Mouse (Mus musculus): Measurements from ENCODE around the gene Dgkg. TPM values are rescaled to one million over a fixed set of nuclear protein-coding genes. Genes with fewer than 3 reads are reported as not detected.
A peak's percentile ranks its signal among the peaks of the same experiment; 100 is the strongest.

The Dgkg gene
- polyA plus RNA-seq, 1 experiment from 2014 or later: 4.5 TPM

DNA sequence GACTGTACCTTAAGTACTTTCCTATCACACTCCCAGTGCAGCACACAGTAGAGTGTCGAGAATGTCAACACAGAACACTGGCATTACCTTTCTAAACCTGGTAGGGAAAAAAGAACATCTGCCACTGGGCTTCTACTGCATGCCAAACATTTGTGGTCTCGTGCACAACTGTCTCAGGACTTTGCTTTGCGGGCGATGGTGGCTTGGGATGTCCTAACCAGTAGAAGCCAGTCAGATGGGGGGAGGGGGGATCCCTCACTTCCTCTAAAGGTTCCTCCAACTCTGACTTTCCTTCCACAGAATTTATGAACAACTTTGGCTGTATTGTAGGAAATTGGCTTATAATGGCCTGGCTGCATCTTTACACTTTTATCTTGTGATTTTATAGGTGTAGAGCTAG is 7.0 kb upstream of the Dgkg start:
- H3K27ac ChIP-seq (replicated peaks): no peak overlapping the region
- H3K27me3 ChIP-seq: 0 out of 2 replicates have a peak, but pooled peaks cover 2% of the 10 kb centered on the region
- H3K4me3 ChIP-seq: no peak overlapping the region
- H3K36me3 ChIP-seq: no peaks in the 10 kb centered on the region
- no peak for ATAC-seq (ENCODE audit: low FRiP score, low read depth)
- no peaks in the 10 kb centered on the region for H3K4me1 ChIP-seq (replicated peaks)
- no peak overlapping the region for H3K4me2 ChIP-seq
- 91% methylated on average over 4 of the region's 4 CpGs for WGBS
- H3K9me3 ChIP-seq: no peaks in the 10 kb centered on the region
- no peak overlapping the region for H3K9ac ChIP-seq

DNA sequence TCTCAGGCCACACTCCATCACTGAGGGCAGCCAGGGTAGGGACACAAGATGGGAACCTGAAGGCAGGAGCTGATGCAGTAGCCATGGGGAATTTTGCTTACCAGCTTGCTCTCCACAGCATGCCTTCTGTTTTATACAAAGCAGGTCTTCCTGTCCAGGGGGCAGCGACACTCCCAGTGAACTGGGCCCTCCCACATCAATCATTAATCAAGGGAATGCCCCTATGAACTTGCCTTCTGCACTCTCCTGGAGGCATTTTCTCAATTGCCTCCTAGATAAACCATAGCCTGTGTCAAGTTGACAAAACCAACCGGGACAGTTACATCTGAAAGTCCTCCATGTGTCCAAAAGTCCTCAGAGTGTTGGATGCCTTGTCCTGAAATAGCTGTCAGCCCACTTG is 6.1 kb upstream of the Dgkg start:
- no peak overlapping the region for H3K27ac ChIP-seq (replicated peaks)
- no peaks in the 10 kb centered on the region for H3K4me1 ChIP-seq (replicated peaks)
- peaks cover 10% of the 10 kb centered on the region; the same call in 1 of the 2 replicates for H3K27me3 ChIP-seq
- H3K9ac ChIP-seq: no peak overlapping the region
- no peaks in the 10 kb centered on the region for H3K36me3 ChIP-seq
- H3K4me3 ChIP-seq: no peak overlapping the region
- no peaks in the 10 kb centered on the region for H3K9me3 ChIP-seq
- H3K4me2 ChIP-seq: no peak overlapping the region
- no peak for ATAC-seq (ENCODE audit: low FRiP score, low read depth)
- 29% methylated on average over 2 of the region's 2 CpGs for WGBS

DNA sequence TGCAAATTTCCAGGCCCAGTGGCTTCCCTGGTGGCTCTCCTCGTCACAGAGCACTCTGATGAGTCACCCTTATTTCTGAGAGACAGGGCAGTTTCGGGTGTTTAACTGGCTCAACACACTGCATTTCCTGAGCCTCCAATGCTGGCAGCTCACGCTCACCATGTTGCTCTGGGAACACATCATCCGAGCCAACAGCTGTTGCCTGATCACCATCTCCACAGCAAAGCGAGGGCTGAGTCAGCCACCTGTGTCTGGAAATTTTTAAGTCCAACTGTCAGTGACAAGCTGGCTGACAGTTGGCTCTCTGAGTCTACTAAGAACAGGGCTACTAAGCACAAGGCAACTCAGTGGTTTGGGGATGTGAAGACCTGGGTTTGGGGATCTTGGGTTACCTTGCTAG is 4.1 kb upstream of the Dgkg start:
- no peak overlapping the region for H3K4me2 ChIP-seq
- H3K4me3 ChIP-seq: no peak overlapping the region
- no peak for ATAC-seq (ENCODE audit: low FRiP score, low read depth)
- 68% methylated on average over 5 of the region's 5 CpGs for WGBS
- no peaks in the 10 kb centered on the region for H3K36me3 ChIP-seq
- H3K9me3 ChIP-seq: no peaks in the 10 kb centered on the region
- peaks cover 18% of the 10 kb centered on the region for H3K4me1 ChIP-seq (replicated peaks)
- H3K27me3 ChIP-seq: peaks cover 27% of the 10 kb centered on the region
- H3K27ac ChIP-seq (replicated peaks): no peak overlapping the region
- H3K9ac ChIP-seq: no peak overlapping the region

DNA sequence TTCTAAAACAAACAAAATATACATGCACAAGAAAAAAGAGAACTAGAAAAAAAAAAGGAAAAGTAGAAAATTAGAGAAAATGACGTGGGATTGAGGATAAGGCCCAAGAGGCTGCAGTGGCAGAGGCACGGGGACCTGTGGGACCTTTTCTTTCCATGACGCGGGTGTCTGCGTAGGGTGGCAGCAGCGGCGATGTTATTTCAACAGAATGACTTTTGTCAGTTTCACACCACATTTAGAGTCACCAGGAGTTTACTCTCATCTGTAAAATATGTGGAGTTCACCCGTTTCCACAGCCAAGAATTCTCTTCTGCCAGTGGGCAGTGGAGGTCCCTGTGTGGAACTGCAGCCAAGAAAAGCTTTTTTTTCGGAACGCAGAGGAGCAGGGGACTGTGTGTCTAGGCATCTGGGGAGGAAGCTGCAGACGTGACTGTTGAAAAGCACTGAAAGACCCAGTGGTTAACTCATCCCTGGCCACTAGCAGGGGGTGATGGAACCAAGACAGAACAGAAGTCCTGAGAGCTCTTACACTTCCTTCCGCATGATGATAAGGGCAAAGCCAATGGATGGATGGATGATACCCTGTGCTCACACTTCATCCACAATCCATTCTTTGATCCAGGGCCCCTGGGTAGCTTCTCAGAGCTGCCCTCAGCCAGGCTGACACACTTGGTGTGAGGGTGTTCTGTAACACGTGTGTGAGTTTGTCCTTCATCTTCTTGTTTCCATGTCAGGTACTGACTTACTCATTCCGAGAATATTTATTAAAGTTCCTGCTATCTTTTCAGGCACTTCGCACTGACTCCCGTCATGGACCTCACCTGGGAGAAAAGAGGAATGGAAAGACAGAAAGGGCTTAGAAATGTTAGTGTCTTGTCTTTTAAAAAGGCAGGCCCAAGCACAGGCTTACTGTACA is 1.1 kb upstream of the Dgkg start:
- H3K27me3 ChIP-seq: peaks cover 38% of the 10 kb centered on the region
- H3K4me2 ChIP-seq: no peak overlapping the region; the same call in 1 of the 2 replicates
- ATAC-seq (ENCODE audit: low FRiP score, low read depth): no peak

DNA sequence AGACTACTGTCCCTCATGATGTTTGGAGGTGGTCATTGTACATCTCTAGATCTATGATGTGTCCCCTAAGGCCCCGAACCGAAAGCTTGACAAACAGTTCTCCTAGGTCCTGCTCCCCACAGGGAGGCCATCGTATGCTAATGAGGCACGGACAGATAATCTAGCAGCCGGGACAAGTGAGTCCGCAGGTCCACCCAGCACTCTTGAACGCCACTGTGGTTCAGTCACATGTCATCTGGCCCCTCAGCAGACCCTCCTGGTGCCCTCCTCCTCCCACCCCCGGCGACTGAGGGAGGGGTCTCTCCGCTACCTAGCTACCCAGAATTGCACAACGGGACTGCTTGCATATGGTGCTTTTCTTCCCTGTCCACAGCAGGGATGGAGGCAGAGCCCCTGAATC is 1.2 kb downstream of the Dgkg start:
- Histone ChIP-seq H3K36me3 (no peaks in the 10 kb centered on the region), H3K9me3 (no peaks in the 10 kb centered on the region), H3K4me1 (replicated peaks) (peaks cover 24% of the 10 kb centered on the region), H3K27ac (replicated peaks) (no peak overlapping the region), H3K27me3 (peaks cover 38% of the 10 kb centered on the region), H3K9ac (no peak overlapping the region), H3K4me3 (peak overlapping the region; percentile 56), H3K4me2 (peak overlapping the region; percentile 95)
- WGBS: 10% methylated on average over 11 of the region's 11 CpGs
- no peak for ATAC-seq (ENCODE audit: low FRiP score, low read depth)

More for the DNA sequence above, 1.1 kb upstream of the Dgkg start:
- H3K4me3 ChIP-seq: no peak overlapping the region
- no peak overlapping the region for H3K27ac ChIP-seq (replicated peaks)
- no peaks in the 10 kb centered on the region for H3K9me3 ChIP-seq
- H3K36me3 ChIP-seq: no peaks in the 10 kb centered on the region
- peaks cover 24% of the 10 kb centered on the region for H3K4me1 ChIP-seq (replicated peaks)
- H3K9ac ChIP-seq: no peak overlapping the region
- WGBS: 67% methylated on average over 16 of the region's 16 CpGs

DNA sequence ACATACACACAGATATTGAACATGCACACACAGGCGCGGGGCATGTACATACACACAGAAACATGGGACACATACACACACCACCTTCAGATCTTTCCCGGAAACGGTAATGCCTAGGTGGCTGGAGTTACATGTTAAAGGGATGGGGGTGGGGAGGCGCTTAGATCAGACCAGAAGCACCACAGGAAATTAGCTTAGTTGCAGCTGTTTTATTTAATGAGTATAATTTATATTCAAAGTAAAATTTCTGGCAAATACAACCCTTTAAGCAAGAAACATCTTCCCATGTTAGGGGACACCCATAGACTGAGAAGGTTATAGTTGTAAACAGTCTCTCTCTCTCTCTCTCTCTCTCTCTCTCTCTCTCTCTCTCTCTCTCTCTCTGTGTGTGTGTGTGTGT is 1.8 kb downstream of the Dgkg start:
- peaks cover 24% of the 10 kb centered on the region for H3K4me1 ChIP-seq (replicated peaks)
- no peaks in the 10 kb centered on the region for H3K36me3 ChIP-seq
- ATAC-seq (ENCODE audit: low FRiP score, low read depth): no peak
- H3K4me3 ChIP-seq: no peak overlapping the region
- H3K9ac ChIP-seq: no peak overlapping the region
- H3K9me3 ChIP-seq: no peaks in the 10 kb centered on the region
- H3K27me3 ChIP-seq: peaks cover 38% of the 10 kb centered on the region
- no peak overlapping the region for H3K4me2 ChIP-seq
- WGBS: 69% methylated on average over 5 of the region's 5 CpGs
- H3K27ac ChIP-seq (replicated peaks): no peak overlapping the region

DNA sequence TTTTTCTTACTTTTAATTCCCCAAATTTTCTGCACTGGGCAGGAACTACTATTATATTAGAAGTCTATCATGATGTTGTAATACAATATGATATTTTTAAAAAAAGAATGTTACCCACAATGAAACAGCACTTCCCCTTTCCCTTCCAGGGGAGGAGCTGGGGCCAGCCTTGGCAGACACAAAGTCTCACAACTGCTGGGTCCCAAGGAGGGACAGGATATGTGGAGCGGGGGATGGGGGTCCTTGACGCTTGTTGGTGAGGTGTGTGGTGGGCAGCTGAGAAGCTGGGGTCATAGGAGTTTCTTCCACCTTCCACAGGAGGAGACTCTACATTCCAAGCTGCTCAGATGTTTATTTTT is 2.6 kb downstream of the Dgkg start:
- H3K9me3 ChIP-seq: no peaks in the 10 kb centered on the region
- H3K4me2 ChIP-seq: no peak overlapping the region
- no peak overlapping the region for H3K4me3 ChIP-seq
- WGBS: 66% methylated on average over 2 of the region's 2 CpGs
- H3K27ac ChIP-seq (replicated peaks): no peak overlapping the region
- no peak for ATAC-seq (ENCODE audit: low FRiP score, low read depth)
- no peak overlapping the region for H3K9ac ChIP-seq
- peaks cover 24% of the 10 kb centered on the region for H3K4me1 ChIP-seq (replicated peaks)
- no peaks in the 10 kb centered on the region for H3K36me3 ChIP-seq
- H3K27me3 ChIP-seq: peaks cover 38% of the 10 kb centered on the region

DNA sequence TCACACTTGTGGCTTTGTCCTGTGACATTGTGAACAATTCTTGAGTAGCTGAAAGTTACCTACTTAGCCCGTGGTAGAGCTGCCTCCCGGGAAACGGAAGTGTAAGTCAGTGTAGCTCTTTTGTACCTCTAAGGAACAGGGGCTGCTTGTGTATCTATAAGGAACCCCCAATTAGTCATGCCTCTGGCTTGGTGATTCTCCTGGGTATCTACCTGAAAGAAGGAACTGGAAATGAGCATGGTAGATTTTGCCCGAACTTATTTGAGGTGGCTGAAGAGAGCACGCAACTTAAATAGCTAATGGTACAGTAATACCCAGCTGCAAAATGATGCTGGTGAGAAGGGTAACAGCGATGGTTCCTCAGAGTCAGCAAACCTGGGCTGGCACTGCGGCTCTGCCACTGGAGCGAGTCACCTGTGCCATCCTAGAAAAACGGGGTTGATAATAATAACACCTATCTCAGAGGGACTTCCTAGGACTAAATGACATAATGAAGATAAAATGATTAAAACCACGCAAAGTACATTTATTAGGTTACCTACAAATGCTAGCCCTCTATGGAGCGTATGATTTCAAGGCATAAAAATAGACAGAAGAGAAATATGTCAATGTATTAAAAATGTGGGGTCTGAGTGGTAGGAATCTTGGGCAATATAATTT is 3.1 kb downstream of the Dgkg start:
- H3K36me3 ChIP-seq: no peaks in the 10 kb centered on the region
- H3K4me2 ChIP-seq: no peak overlapping the region
- no peak overlapping the region for H3K4me3 ChIP-seq
- H3K27me3 ChIP-seq: peaks cover 35% of the 10 kb centered on the region
- ATAC-seq (ENCODE audit: low FRiP score, low read depth): no peak
- peaks cover 24% of the 10 kb centered on the region for H3K4me1 ChIP-seq (replicated peaks)
- 89% methylated on average over 11 of the region's 11 CpGs for WGBS
- no peak overlapping the region for H3K9ac ChIP-seq
- H3K27ac ChIP-seq (replicated peaks): no peak overlapping the region
- no peaks in the 10 kb centered on the region for H3K9me3 ChIP-seq

DNA sequence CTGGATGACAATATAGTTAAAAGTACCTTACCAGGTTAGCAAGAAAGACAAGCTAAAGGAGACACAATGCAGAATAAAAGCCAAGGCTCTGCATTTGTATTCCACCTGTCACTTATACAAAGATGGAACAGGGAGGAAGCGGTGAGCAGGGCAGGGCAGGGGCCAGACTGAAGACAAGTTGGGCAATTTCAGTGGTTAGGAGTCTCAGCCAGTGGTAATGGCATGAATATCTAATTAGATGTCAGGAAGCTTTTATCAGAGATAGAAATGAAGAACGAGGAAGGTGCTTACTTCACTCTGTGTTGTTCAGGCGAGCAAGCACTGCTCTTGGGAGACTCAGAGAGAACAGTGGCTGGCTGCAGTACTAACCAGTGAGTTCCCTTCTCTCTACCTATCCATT is 5.8 kb downstream of the Dgkg start:
- no peak overlapping the region for H3K4me2 ChIP-seq
- peaks cover 7% of the 10 kb centered on the region for H3K4me1 ChIP-seq (replicated peaks)
- no peaks in the 10 kb centered on the region for H3K36me3 ChIP-seq
- ATAC-seq (ENCODE audit: low FRiP score, low read depth): no peak
- no peaks in the 10 kb centered on the region for H3K9me3 ChIP-seq
- H3K27ac ChIP-seq (replicated peaks): no peak overlapping the region
- no peak overlapping the region for H3K4me3 ChIP-seq
- no peak overlapping the region for H3K9ac ChIP-seq
- 69% methylated on average over 3 of the region's 3 CpGs for WGBS
- H3K27me3 ChIP-seq: peaks cover 11% of the 10 kb centered on the region

DNA sequence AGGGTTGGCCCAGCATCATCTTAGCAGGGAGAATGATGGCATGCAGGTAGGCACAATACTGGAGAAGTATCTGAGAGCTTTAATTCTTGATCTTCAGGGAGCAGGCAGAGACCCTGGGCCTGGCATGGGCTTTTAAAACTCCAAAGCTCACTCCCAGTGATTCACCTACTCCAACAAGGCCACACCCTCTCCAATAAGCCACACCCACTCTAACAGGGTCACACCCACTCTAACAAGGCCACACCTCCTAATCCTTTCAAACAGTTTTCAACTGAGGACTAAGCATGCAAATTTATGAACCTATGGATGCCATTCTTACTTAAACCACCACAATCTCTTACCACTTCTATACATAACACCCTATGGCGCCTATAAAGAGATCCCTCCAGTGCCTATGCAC is 11.8 kb downstream of the Dgkg start:
- Histone ChIP-seq H3K36me3 (no peaks in the 10 kb centered on the region), H3K27me3 (no peaks in the 10 kb centered on the region), H3K9ac (no peak overlapping the region), H3K9me3 (no peaks in the 10 kb centered on the region), H3K4me3 (no peak overlapping the region), H3K4me2 (no peak overlapping the region), H3K27ac (replicated peaks) (no peak overlapping the region), H3K4me1 (replicated peaks) (no peaks in the 10 kb centered on the region)
- 94% methylated on average over 1 of the region's 1 CpGs for WGBS
- no peak for ATAC-seq (ENCODE audit: low FRiP score, low read depth)

DNA sequence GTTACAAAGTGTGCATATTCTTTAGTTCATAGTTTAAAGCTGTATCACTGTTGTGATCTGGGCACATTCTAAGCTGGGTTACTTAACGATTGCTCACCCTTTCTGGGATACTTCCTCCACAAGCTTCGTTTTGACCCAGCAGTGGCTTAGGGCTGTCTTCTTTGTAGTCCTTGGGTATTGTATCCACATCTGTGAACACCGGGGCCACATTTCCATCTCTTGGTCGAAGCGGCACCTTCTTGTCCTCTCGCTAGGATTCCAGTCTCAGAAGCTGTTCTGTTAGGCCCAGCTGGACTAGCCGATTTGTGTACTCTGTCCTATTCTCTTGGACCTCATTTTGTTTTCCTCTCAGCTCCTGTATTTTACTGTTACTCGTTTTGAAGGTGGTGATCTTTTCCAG is 13.6 kb downstream of the Dgkg start:
- Histone ChIP-seq H3K27me3 (no peaks in the 10 kb centered on the region), H3K4me3 (no peak overlapping the region), H3K9me3 (no peaks in the 10 kb centered on the region), H3K27ac (replicated peaks) (no peak overlapping the region), H3K36me3 (no peaks in the 10 kb centered on the region), H3K4me1 (replicated peaks) (no peaks in the 10 kb centered on the region), H3K4me2 (no peak overlapping the region), H3K9ac (no peak overlapping the region)
- ATAC-seq (ENCODE audit: low FRiP score, low read depth): no peak
- 73% methylated on average over 8 of the region's 8 CpGs for WGBS

DNA sequence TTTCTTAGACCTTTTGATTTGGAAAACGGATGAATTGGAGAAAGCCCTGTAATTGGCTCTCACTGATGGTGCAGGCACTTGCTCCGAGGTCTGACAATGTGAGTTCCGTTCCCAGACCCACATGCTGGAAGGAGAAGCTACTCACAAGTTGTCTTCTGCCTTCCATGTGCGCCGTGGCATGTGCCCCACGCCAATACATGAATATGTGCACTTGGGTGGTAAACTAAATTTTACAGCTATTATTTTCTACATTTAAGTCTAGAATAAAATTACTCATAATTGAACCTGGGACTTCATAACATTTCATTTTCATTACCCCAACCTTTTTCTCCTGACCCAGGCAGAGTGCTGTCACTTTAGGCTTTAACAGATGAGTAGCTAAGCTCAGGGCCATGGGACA is 14.1 kb downstream of the Dgkg start:
- no peaks in the 10 kb centered on the region for H3K36me3 ChIP-seq
- no peak overlapping the region for H3K4me3 ChIP-seq
- H3K9me3 ChIP-seq: no peaks in the 10 kb centered on the region
- H3K4me1 ChIP-seq (replicated peaks): no peaks in the 10 kb centered on the region
- H3K27me3 ChIP-seq: no peaks in the 10 kb centered on the region
- H3K27ac ChIP-seq (replicated peaks): no peak overlapping the region
- no peak for ATAC-seq (ENCODE audit: low FRiP score, low read depth)
- WGBS: 88% methylated on average over 6 of the region's 6 CpGs
- H3K9ac ChIP-seq: no peak overlapping the region
- H3K4me2 ChIP-seq: no peak overlapping the region
